Mouse (Mus musculus): ENCODE results near the gene Srgap3. TPM values are rescaled to one million over a fixed set of nuclear protein-coding genes. Genes with fewer than 3 reads are reported as not detected.

Gene Srgap3
- polyA plus RNA-seq, 1 experiment: 77.3 TPM

DNA sequence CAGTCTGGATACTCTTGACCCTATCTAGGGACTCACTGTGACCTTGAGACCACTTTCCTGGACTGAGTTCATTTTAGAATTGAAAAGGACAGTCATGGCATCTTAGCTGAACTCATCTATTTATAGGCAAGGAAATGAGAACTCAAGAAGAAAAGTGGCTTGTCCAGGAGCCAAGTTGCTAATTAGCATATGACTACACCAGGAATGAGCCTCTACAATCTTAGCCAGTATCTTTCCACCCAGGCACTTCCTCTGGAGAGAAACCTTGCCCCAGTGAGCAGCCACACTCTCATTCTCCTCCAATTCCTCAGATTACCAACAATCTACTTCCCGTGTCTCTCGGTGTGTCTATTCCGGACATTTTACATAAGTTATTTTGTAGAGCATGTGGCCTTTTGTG lies 168.9 kb downstream of the Srgap3 start:
- 45% methylated on average over 3 of the region's 3 CpGs for WGBS
- peaks cover 16% of the 10 kb centered on the region for H3K4me1 ChIP-seq (ENCODE audit: control insufficient read depth, insufficient read depth, low read length)
- no peak overlapping the region for H3K4me3 ChIP-seq (ENCODE audit: insufficient read depth, low read depth, low read length)
- TF ChIP-seq POLR2A (IDR thresholded peaks at IDR 0.05; ENCODE audit: insufficient read depth, low read depth, low read length) (no peak), CTCF (IDR thresholded peaks at IDR 0.05; ENCODE audit: insufficient read depth, low read depth, low read length) (no peak)
- peak overlapping the region; percentile 23 for H3K27ac ChIP-seq (ENCODE audit: insufficient read depth, low read depth, low read length)

DNA sequence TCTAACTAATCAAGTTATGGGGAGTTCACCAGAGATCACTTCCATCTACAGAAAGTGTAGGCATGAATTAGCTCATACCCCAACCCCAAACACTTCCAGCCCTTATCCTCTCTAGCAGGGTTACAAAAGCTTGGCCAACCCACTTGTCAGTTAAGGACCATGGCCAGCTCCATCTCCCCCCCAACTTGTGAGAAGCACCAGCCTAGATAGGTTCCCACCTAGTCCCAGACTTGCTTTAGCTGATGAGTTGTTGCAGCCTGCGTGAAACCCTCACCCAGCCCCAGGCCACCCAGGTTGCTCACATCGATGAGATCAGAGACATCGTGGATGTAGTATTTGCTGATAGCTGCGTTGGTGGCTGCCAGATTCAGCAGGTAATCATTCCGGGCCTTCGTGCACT lies 170.3 kb downstream of the Srgap3 start:
- Histone ChIP-seq H3K4me1 (ENCODE audit: control insufficient read depth, insufficient read depth, low read length) (peaks cover 10% of the 10 kb centered on the region), H3K4me3 (ENCODE audit: insufficient read depth, low read depth, low read length) (no peak overlapping the region), H3K27ac (ENCODE audit: insufficient read depth, low read depth, low read length) (no peak overlapping the region)
- 94% methylated on average over 6 of the region's 6 CpGs for WGBS
- no peak for TF ChIP-seq POLR2A (IDR thresholded peaks at IDR 0.05; ENCODE audit: insufficient read depth, low read depth, low read length)
- no peak for TF ChIP-seq CTCF (IDR thresholded peaks at IDR 0.05; ENCODE audit: insufficient read depth, low read depth, low read length)

DNA sequence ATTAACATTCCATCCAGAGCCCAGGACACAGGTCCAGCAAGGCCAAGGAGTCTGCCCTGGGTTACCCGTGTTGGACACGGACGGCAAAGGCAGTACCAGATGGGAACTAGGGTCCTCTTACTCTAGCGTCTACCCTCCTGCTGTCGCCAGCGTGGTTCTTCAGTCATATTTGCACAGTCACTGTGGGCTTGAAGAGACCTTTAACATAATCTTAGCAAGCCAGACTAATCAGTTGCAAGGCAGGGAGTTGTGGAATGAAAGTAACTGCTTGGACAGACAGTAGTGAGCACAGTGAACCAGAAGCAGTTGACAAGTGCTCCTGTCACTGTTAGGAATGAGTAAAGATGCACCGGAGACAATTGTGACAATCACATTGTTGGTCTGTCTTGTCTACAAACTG lies 173.3 kb downstream of the Srgap3 start:
- WGBS: 88% methylated on average over 7 of the region's 7 CpGs
- Histone ChIP-seq H3K4me3 (ENCODE audit: insufficient read depth, low read depth, low read length) (no peak overlapping the region), H3K27ac (ENCODE audit: insufficient read depth, low read depth, low read length) (no peak overlapping the region), H3K4me1 (ENCODE audit: control insufficient read depth, insufficient read depth, low read length) (peaks cover 2% of the 10 kb centered on the region; the same call in 1 of the 2 replicates)
- TF ChIP-seq CTCF (IDR thresholded peaks at IDR 0.05; ENCODE audit: insufficient read depth, low read depth, low read length) (no peak), POLR2A (IDR thresholded peaks at IDR 0.05; ENCODE audit: insufficient read depth, low read depth, low read length) (no peak)

DNA sequence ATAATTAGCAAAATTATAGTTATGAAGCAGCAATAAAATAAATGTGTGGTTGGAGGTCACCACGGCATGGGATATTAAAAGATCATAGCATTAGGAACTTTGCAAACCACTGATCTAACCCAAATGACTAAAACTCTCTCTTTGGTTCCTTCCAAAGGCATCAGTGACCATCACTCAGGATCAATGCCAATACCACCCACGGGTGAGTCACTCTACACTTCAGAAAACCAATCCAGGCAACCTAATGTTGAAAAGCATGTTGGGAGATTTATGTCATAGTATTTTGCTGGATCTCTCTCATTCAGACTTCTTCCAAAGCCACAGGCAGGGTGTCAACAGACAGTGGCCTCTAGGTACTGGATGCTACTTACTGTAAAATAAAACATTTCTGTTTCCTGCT lies 176.1 kb downstream of the Srgap3 start:
- 88% methylated on average over 2 of the region's 2 CpGs for WGBS
- no peak for TF ChIP-seq POLR2A (IDR thresholded peaks at IDR 0.05; ENCODE audit: insufficient read depth, low read depth, low read length)
- TF ChIP-seq CTCF (IDR thresholded peaks at IDR 0.05; ENCODE audit: insufficient read depth, low read depth, low read length): no peak
- no peak overlapping the region for H3K4me3 ChIP-seq (ENCODE audit: insufficient read depth, low read depth, low read length)
- H3K27ac ChIP-seq (ENCODE audit: insufficient read depth, low read depth, low read length): no peak overlapping the region
- H3K4me1 ChIP-seq (ENCODE audit: control insufficient read depth, insufficient read depth, low read length): no peaks in the 10 kb centered on the region

DNA sequence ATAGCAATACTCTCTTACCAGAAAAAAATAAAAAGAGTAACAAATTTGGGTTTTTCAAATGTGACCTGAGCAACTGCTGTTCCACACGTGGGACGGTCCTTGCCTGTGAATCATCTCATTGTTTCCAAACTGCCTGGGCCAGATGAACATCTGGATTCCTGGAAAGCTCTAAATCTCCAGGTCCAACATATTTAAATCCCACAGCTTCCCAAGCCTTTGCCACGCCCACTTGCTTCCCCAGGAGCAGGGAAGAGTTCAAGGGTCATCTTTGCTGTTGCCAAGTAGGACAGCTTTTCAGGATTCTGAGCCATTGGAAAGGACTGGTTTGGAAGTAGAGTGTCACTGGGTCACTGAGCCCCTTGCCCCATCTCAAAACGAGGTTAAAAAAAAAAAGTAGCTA lies 188.5 kb downstream of the Srgap3 start:
- Histone ChIP-seq H3K4me1 (ENCODE audit: control insufficient read depth, insufficient read depth, low read length) (peaks cover 3% of the 10 kb centered on the region; the same call in 1 of the 2 replicates), H3K27ac (ENCODE audit: insufficient read depth, low read depth, low read length) (no peak overlapping the region), H3K4me3 (ENCODE audit: insufficient read depth, low read depth, low read length) (no peak overlapping the region)
- TF ChIP-seq POLR2A (IDR thresholded peaks at IDR 0.05; ENCODE audit: insufficient read depth, low read depth, low read length) (no peak), CTCF (IDR thresholded peaks at IDR 0.05; ENCODE audit: insufficient read depth, low read depth, low read length) (no peak)
- WGBS: 67% methylated on average over 4 of the region's 4 CpGs

DNA sequence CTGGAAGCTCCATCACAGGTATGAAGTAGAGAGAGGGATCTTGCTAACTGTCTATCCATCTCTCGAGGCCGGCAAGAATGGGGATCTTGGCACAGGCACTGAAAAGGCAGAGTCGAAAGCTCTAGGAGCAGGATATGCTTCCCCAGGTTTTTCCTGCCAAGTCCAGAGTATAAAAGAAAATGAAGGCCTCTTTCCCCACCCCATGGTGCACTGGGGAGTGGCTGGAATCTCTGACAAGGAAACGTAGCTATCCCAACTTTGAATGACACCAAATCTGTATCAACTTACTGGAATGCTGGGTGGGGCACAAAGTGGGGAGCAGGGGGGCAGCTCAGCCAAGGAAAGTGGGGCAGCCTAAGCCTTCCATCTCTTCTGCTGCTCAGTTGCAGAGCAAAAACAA lies 190.2 kb downstream of the Srgap3 start:
- Histone ChIP-seq H3K27ac (ENCODE audit: insufficient read depth, low read depth, low read length) (no peak overlapping the region), H3K4me3 (ENCODE audit: insufficient read depth, low read depth, low read length) (no peak overlapping the region), H3K4me1 (ENCODE audit: control insufficient read depth, insufficient read depth, low read length) (peaks cover 3% of the 10 kb centered on the region; the same call in 1 of the 2 replicates)
- TF ChIP-seq CTCF (IDR thresholded peaks at IDR 0.05; ENCODE audit: insufficient read depth, low read depth, low read length): no peak
- TF ChIP-seq POLR2A (IDR thresholded peaks at IDR 0.05; ENCODE audit: insufficient read depth, low read depth, low read length): no peak
- WGBS: 42% methylated on average over 4 of the region's 4 CpGs

DNA sequence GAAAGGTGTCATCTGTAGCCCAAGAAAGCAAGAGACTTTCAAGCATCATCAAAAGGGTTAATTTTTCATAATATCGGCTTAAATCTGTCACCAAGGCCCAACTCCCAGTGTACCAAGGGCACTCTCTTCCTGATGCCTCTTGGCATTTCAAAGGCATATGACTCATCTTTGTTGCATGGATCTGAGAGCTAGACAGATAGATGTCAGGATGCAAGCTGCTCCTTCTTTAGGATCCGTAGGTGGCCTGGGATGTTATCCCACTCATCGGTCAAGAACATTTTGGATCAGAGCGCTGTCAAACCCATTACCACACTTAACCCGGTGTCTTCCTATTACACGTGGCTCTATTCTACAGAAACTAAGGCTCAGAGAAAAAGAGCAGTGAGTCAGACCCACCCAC lies 192.1 kb downstream of the Srgap3 start:
- 67% methylated on average over 6 of the region's 6 CpGs for WGBS
- Histone ChIP-seq H3K4me1 (ENCODE audit: control insufficient read depth, insufficient read depth, low read length) (peaks cover 3% of the 10 kb centered on the region; the same call in 1 of the 2 replicates), H3K4me3 (ENCODE audit: insufficient read depth, low read depth, low read length) (no peak overlapping the region), H3K27ac (ENCODE audit: insufficient read depth, low read depth, low read length) (no peak overlapping the region)
- no peak for TF ChIP-seq CTCF (IDR thresholded peaks at IDR 0.05; ENCODE audit: insufficient read depth, low read depth, low read length)

DNA sequence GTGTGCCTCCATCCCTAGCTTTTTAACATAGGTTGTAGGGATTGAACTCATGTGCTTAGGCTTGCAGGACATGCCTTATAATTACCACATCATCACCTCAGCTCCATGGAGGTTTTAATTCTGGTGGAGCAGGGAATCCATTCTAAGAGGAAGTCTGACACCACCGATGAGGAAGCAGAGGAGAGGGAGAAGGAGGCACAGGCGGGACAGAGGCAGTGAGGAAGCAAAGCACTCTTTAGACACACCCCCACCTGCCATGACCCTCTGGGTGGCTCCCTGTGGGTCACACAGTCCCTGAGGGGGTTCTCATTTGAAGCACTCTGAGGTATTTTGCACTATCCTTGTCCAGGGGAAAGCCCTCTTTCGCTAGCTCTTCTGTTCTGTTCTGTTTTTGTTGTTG lies 194.5 kb downstream of the Srgap3 start:
- no peak overlapping the region for H3K27ac ChIP-seq (ENCODE audit: insufficient read depth, low read depth, low read length)
- TF ChIP-seq CTCF (IDR thresholded peaks at IDR 0.05; ENCODE audit: insufficient read depth, low read depth, low read length) (no peak), POLR2A (IDR thresholded peaks at IDR 0.05; ENCODE audit: insufficient read depth, low read depth, low read length) (no peak)
- no peak overlapping the region for H3K4me3 ChIP-seq (ENCODE audit: insufficient read depth, low read depth, low read length)
- 66% methylated on average over 3 of the region's 3 CpGs for WGBS
- peaks cover 3% of the 10 kb centered on the region; the same call in 1 of the 2 replicates for H3K4me1 ChIP-seq (ENCODE audit: control insufficient read depth, insufficient read depth, low read length)

DNA sequence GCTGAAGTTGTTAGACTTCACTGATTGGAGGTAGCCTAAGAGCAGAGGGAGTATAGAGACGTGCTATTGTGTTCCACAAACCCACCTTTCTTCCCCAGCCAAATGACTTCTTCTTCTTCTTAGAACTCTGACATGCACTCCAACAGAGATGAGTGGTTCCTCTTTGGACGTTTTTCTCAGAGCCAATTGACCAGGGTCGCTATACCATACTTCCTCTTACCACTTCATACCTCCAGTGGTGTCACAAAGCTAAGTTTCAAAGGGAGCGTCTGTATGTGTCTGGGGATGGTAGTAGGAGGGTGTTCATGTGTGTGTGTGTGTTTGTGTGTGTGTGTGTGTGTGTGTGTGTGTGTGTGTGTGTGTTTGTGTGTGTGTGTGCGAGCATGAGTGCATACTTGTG lies 195.1 kb downstream of the Srgap3 start:
- TF ChIP-seq CTCF (IDR thresholded peaks at IDR 0.05; ENCODE audit: insufficient read depth, low read depth, low read length) (no peak), POLR2A (IDR thresholded peaks at IDR 0.05; ENCODE audit: insufficient read depth, low read depth, low read length) (no peak)
- H3K4me3 ChIP-seq (ENCODE audit: insufficient read depth, low read depth, low read length): no peak overlapping the region
- H3K4me1 ChIP-seq (ENCODE audit: control insufficient read depth, insufficient read depth, low read length): peaks cover 3% of the 10 kb centered on the region; the same call in 1 of the 2 replicates
- no peak overlapping the region for H3K27ac ChIP-seq (ENCODE audit: insufficient read depth, low read depth, low read length)
- 81% methylated on average over 5 of the region's 5 CpGs for WGBS

DNA sequence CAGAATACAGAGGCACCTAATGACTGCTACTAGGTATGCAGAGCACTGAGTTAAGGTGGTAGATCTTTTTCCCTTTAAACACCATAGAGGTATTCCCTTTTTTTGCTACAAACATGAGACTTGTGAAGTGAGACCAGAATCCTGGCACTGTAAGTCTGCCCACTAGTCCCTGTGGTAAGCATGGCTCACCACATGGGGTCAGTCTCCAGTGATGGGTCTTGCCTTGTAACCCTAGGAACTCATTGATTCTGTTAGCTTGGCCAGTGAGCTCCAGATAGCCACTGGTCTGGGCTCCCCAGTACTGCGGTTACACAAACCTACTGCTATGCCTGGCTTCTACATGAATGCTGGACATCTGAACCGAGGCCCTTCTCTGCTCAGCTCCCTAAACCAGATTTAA lies 204.8 kb downstream of the Srgap3 start:
- TF ChIP-seq POLR2A (IDR thresholded peaks at IDR 0.05; ENCODE audit: insufficient read depth, low read depth, low read length) (no peak), CTCF (IDR thresholded peaks at IDR 0.05; ENCODE audit: insufficient read depth, low read depth, low read length) (no peak)
- no peak overlapping the region for H3K4me3 ChIP-seq (ENCODE audit: insufficient read depth, low read depth, low read length)
- H3K27ac ChIP-seq (ENCODE audit: insufficient read depth, low read depth, low read length): no peak overlapping the region

More for the DNA sequence above, 204.8 kb downstream of the Srgap3 start:
- 75% methylated on average over 2 of the region's 2 CpGs for WGBS
- H3K4me1 ChIP-seq (ENCODE audit: control insufficient read depth, insufficient read depth, low read length): no peaks in the 10 kb centered on the region
